Mouse (Mus musculus): Measurements from ENCODE around the gene Tex35. TPM values are rescaled to one million over a fixed set of nuclear protein-coding genes. Genes with fewer than 3 reads are reported as not detected.

Gene Tex35
- polyA plus RNA-seq, 1 experiment from 2014 or later = not detected

- no peak overlapping the region for H3K27ac ChIP-seq
- no peak overlapping the region for H3K4me2 ChIP-seq (replicated peaks)
- WGBS = 5% methylated on average over 15 of the region's 15 CpGs
- H3K9me3 ChIP-seq (ENCODE audit: control insufficient read depth, low read length) = no peaks in the 10 kb centered on the region
- H3K36me3 ChIP-seq (replicated peaks; ENCODE audit: control insufficient read depth, insufficient read depth) = no peaks in the 10 kb centered on the region
- no peak overlapping the region for H3K4me3 ChIP-seq (replicated peaks; ENCODE audit: low read length)
- DNase-seq (ENCODE audit: low spot score) (peak; percentile 91), ATAC-seq (ENCODE audit: low FRiP score) (peak; percentile 68)
- no peak overlapping the region for H3K9ac ChIP-seq
- H3K27me3 ChIP-seq (ENCODE audit: control insufficient read depth, insufficient read depth, low read length) = no peaks in the 10 kb centered on the region
- H3K4me1 ChIP-seq (replicated peaks; ENCODE audit: control insufficient read depth, insufficient read depth, low read length) = peaks cover 5% of the 10 kb centered on the region; the same call in 1 of the 2 replicates
Observed at GRCm38 (mm10) chr1:157076257-157076656, 32.2 kb downstream of the Tex35 start.

DNA sequence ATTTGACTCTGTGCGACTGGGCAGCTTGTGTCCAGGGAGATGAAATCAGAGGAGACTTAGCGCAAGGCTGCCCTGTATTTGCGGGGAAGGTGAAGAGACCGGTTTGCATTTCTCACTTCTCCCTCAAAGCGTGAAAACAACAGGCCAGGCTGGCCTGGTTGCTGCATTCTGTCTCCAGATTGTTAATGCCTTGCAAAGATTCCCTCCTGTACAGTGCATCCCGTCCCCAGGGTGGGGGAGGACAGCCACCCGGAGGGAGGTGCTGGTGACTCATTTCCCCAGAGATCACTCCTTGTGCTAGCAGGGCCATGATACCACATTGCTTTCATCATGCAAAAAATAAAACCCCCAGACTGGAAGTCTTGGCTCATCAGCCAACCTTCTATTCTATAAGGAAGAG lies 33.5 kb downstream of the Tex35 start:
- Histone ChIP-seq H3K27me3 (ENCODE audit: control insufficient read depth, insufficient read depth, low read length) (no peaks in the 10 kb centered on the region), H3K4me2 (replicated peaks) (no peak overlapping the region), H3K4me3 (replicated peaks; ENCODE audit: low read length) (no peak overlapping the region), H3K4me1 (replicated peaks; ENCODE audit: control insufficient read depth, insufficient read depth, low read length) (peaks cover 8% of the 10 kb centered on the region), H3K27ac (no peak overlapping the region), H3K36me3 (replicated peaks; ENCODE audit: control insufficient read depth, insufficient read depth) (no peaks in the 10 kb centered on the region), H3K9me3 (ENCODE audit: control insufficient read depth, low read length) (no peaks in the 10 kb centered on the region), H3K9ac (no peak overlapping the region)
- ATAC-seq (ENCODE audit: low FRiP score) (no peak), DNase-seq (ENCODE audit: low spot score) (no peak)
- WGBS = 59% methylated on average over 7 of the region's 7 CpGs

DNA sequence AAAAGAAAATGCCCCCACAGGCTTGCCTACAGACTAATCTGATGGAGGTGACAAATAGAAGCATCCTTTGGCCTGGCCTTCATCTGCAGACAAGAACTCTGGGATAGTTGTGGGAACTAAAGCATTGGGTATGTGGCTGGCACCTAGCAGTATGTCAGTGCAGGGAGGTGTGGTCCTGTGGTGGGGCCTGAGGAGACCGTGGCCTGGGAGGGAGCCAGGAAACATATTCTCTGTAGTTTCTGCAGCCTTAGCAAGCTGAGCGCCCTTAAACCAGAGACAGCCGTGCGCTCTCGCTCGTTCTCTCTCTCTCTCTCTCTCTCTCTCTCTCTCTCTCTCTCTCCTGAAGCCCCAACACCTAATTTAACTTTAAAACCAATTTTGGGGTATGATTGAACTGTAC lies 34.1 kb downstream of the Tex35 start:
- Histone ChIP-seq H3K4me3 (replicated peaks; ENCODE audit: low read length) (no peak overlapping the region), H3K4me2 (replicated peaks) (no peak overlapping the region), H3K36me3 (replicated peaks; ENCODE audit: control insufficient read depth, insufficient read depth) (no peaks in the 10 kb centered on the region), H3K4me1 (replicated peaks; ENCODE audit: control insufficient read depth, insufficient read depth, low read length) (peaks cover 6% of the 10 kb centered on the region), H3K9ac (no peak overlapping the region), H3K9me3 (ENCODE audit: control insufficient read depth, low read length) (no peaks in the 10 kb centered on the region), H3K27me3 (ENCODE audit: control insufficient read depth, insufficient read depth, low read length) (no peaks in the 10 kb centered on the region), H3K27ac (no peak overlapping the region)
- no peak for DNase-seq (ENCODE audit: low spot score)
- ATAC-seq (ENCODE audit: low FRiP score) = no peak
- WGBS = 85% methylated on average over 6 of the region's 6 CpGs

DNA sequence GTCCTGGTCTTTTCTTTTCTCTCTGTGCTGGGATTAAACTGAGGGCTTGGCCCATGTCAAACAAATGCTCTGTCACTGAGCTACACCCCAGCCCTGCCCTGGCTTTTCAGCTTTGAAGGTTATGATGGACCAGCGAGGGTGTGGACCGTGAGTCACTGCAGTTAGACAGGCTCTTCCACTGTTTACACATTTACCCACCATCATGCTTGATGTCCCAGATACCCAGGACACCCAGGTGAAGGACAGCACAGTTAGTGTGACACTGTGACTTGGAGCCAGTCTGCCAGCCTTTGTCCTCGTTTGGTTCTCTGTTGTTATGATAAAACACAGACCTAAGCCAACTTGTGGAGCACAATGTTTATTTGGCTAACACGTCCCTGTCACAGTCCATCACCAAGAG lies 34.9 kb downstream of the Tex35 start:
- ATAC-seq (ENCODE audit: low FRiP score) = no peak

GRCm38 (mm10) chr1:157069181-157069828 lies 39.2 kb downstream of the Tex35 start:
- H3K4me2 ChIP-seq (replicated peaks) = no peak overlapping the region
- peaks cover 6% of the 10 kb centered on the region; the same call in 1 of the 2 replicates for H3K4me1 ChIP-seq (replicated peaks; ENCODE audit: control insufficient read depth, insufficient read depth, low read length)
- H3K27me3 ChIP-seq (ENCODE audit: control insufficient read depth, insufficient read depth, low read length) = no peaks in the 10 kb centered on the region
- no peaks in the 10 kb centered on the region for H3K36me3 ChIP-seq (replicated peaks; ENCODE audit: control insufficient read depth, insufficient read depth)
- ATAC-seq (ENCODE audit: low FRiP score) = no peak
- H3K4me3 ChIP-seq (replicated peaks; ENCODE audit: low read length) = no peak overlapping the region
- H3K9ac ChIP-seq = no peak overlapping the region
- no peak overlapping the region for H3K27ac ChIP-seq
- DNase-seq (ENCODE audit: low spot score) = no peak
- no peaks in the 10 kb centered on the region for H3K9me3 ChIP-seq (ENCODE audit: control insufficient read depth, low read length)
- WGBS = 49% methylated on average over 15 of the region's 15 CpGs

More for the DNA sequence above, 34.9 kb downstream of the Tex35 start:
- no peaks in the 10 kb centered on the region for H3K27me3 ChIP-seq (ENCODE audit: control insufficient read depth, insufficient read depth, low read length)
- peaks cover 6% of the 10 kb centered on the region; the same call in 1 of the 2 replicates for H3K4me1 ChIP-seq (replicated peaks; ENCODE audit: control insufficient read depth, insufficient read depth, low read length)
- H3K27ac ChIP-seq = no peak overlapping the region
- no peak overlapping the region for H3K9ac ChIP-seq
- H3K4me3 ChIP-seq (replicated peaks; ENCODE audit: low read length) = no peak overlapping the region
- DNase-seq (ENCODE audit: low spot score) = no peak
- no peaks in the 10 kb centered on the region for H3K36me3 ChIP-seq (replicated peaks; ENCODE audit: control insufficient read depth, insufficient read depth)
- no peaks in the 10 kb centered on the region for H3K9me3 ChIP-seq (ENCODE audit: control insufficient read depth, low read length)
- WGBS = 55% methylated on average over 4 of the region's 4 CpGs
- no peak overlapping the region for H3K4me2 ChIP-seq (replicated peaks)

- Histone ChIP-seq H3K36me3 (replicated peaks; ENCODE audit: control insufficient read depth, insufficient read depth) (no peaks in the 10 kb centered on the region), H3K4me1 (replicated peaks; ENCODE audit: control insufficient read depth, insufficient read depth, low read length) (peaks cover 10% of the 10 kb centered on the region), H3K9me3 (ENCODE audit: control insufficient read depth, low read length) (no peaks in the 10 kb centered on the region), H3K4me3 (replicated peaks; ENCODE audit: low read length) (no peak overlapping the region), H3K9ac (no peak overlapping the region), H3K27me3 (ENCODE audit: control insufficient read depth, insufficient read depth, low read length) (no peaks in the 10 kb centered on the region), H3K4me2 (replicated peaks) (no peak overlapping the region), H3K27ac (no peak overlapping the region)
- no peak for ATAC-seq (ENCODE audit: low FRiP score)
- DNase-seq (ENCODE audit: low spot score) = no peak
Observed at GRCm38 (mm10) chr1:157068316-157068715, 40.2 kb downstream of the Tex35 start.

- no peak for DNase-seq (ENCODE audit: low spot score)
- Histone ChIP-seq H3K4me3 (replicated peaks; ENCODE audit: low read length) (no peak overlapping the region), H3K9me3 (ENCODE audit: control insufficient read depth, low read length) (no peaks in the 10 kb centered on the region), H3K27ac (no peak overlapping the region), H3K27me3 (ENCODE audit: control insufficient read depth, insufficient read depth, low read length) (no peaks in the 10 kb centered on the region), H3K9ac (no peak overlapping the region), H3K4me2 (replicated peaks) (no peak overlapping the region), H3K4me1 (replicated peaks; ENCODE audit: control insufficient read depth, insufficient read depth, low read length) (peaks cover 15% of the 10 kb centered on the region), H3K36me3 (replicated peaks; ENCODE audit: control insufficient read depth, insufficient read depth) (no peaks in the 10 kb centered on the region)
- ATAC-seq (ENCODE audit: low FRiP score) = 0 out of 2 replicates have a peak, but pooled peaks have one; percentile 12
- WGBS = 72% methylated on average over 12 of the region's 12 CpGs
Observed at GRCm38 (mm10) chr1:157065819-157066730, 42.4 kb downstream of the Tex35 start.

DNA sequence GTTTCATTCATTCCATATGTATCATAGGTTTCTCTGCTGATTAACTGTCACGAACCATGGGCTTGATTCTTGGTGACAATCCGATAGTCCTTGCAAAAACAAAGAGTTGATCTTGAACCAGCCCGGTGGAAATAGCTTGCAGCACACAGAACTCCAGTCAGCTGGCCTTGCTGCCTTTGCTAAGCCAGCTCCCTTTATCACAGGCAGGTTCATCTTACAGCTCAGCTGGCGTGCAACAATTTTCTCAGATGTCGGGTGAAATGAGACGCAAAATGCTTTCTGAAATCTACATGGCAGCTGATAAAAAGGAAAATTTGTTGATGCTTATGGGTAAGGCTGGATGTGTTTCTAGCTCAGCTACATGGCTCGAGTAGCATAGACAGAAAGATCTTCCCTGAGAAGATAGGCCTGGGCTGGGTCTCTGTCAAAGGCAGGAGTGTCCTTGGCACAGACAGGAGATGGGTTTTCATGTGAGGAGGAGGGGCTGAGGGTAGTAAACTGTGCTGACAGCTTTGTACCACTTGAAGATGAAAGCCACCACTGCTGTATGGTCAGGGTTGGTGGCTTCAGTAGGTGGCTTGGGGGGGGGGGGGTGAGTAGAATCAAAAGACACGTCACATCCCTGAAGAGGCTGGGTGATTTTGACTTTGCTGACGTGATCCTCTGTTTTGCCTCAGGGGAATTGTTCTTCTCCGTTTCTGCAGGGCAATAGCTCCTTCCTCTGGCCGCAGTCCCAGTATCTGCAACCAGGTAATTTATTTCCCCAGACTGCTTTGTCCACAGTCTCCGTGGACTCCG lies 45.0 kb downstream of the Tex35 start:
- 51% methylated on average over 13 of the region's 13 CpGs for WGBS
- Histone ChIP-seq H3K4me2 (replicated peaks) (no peak overlapping the region), H3K27me3 (ENCODE audit: control insufficient read depth, insufficient read depth, low read length) (no peaks in the 10 kb centered on the region), H3K36me3 (replicated peaks; ENCODE audit: control insufficient read depth, insufficient read depth) (no peaks in the 10 kb centered on the region), H3K27ac (peak overlapping the region; percentile 61), H3K9ac (no peak overlapping the region), H3K9me3 (ENCODE audit: control insufficient read depth, low read length) (no peaks in the 10 kb centered on the region), H3K4me3 (replicated peaks; ENCODE audit: low read length) (no peak overlapping the region), H3K4me1 (replicated peaks; ENCODE audit: control insufficient read depth, insufficient read depth, low read length) (peaks cover 9% of the 10 kb centered on the region; the same call in 1 of the 2 replicates)
- 0 out of 2 replicates have a peak, but pooled peaks have one; percentile 18 for ATAC-seq (ENCODE audit: low FRiP score)
- DNase-seq (ENCODE audit: low spot score) = no peak

- Histone ChIP-seq H3K36me3 (replicated peaks; ENCODE audit: control insufficient read depth, insufficient read depth) (no peaks in the 10 kb centered on the region), H3K4me1 (replicated peaks; ENCODE audit: control insufficient read depth, insufficient read depth, low read length) (peaks cover 9% of the 10 kb centered on the region; the same call in 1 of the 2 replicates)
- WGBS = 81% methylated on average over 5 of the region's 5 CpGs
Observed at GRCm38 (mm10) chr1:157062445-157062825, 46.0 kb downstream of the Tex35 start.

More at GRCm38 (mm10) chr1:157062445-157062825, 46.0 kb downstream of the Tex35 start:
- Histone ChIP-seq H3K27ac (no peak overlapping the region), H3K4me3 (replicated peaks; ENCODE audit: low read length) (no peak overlapping the region), H3K9me3 (ENCODE audit: control insufficient read depth, low read length) (no peaks in the 10 kb centered on the region), H3K27me3 (ENCODE audit: control insufficient read depth, insufficient read depth, low read length) (no peaks in the 10 kb centered on the region), H3K4me2 (replicated peaks) (no peak overlapping the region), H3K9ac (no peak overlapping the region)
- DNase-seq (ENCODE audit: low spot score) = no peak
- ATAC-seq (ENCODE audit: low FRiP score) = no peak
